Mouse (Mus musculus) ES-E14 (cell line): ENCODE measurements around the gene Als2cr12.

ENCODE experiments used
- CHD2 ChIP-seq: IDR thresholded peaks from 2 replicates; pipeline ENCODE4 v1.6.1; 2014; ENCODE audit warnings: mild to moderate bottlenecking, low read depth, low read length, inconsistent platforms
- HCFC1 ChIP-seq: IDR thresholded peaks from 2 replicates; pipeline ENCODE4 v1.6.1; 2012; ENCODE audit warnings: low read length, inconsistent platforms, borderline replicate concordance; ENCODE audit not compliant: insufficient read depth
- ZC3H11A ChIP-seq: IDR thresholded peaks from 2 replicates; pipeline ENCODE4 v1.6.1; 2012; ENCODE audit warnings: low read depth, mild to moderate bottlenecking, inconsistent platforms, low read length, borderline replicate concordance
- ZNF384 ChIP-seq: IDR thresholded peaks from 2 replicates; pipeline ENCODE4 v1.6.1; 2012; ENCODE audit warnings: low read depth, low read length, inconsistent platforms

DNA sequence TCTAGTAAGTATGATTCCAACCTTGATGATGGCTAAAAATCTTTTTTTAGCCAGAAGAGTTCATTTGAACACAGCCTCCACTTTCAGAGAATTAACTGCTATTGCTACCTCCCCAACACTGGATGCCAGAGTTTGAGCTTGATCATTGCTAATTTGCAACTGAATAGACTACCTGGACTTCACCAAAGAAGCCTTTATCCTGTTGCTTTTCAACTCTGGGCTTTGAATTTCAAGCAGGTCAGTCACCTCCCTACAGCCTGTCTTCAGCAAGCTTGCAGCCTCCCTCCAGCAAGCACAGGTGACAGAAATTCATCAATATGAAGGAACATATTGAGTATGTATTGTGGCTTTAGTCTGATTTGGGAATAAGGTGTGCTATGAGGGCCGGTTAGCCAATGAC lies 6.4 kb downstream of the Als2cr12 start:
- no peak for TF ChIP-seq ZC3H11A
- no peak for TF ChIP-seq CHD2
- TF ChIP-seq ZNF384, result no peak
- no peak for TF ChIP-seq HCFC1
